In genomic region chr6:52160511-52161335, GRCm38 (mm10) we compare ENCODE assay signal across 9 mouse cellular contexts. TPM values are rescaled to one million over a fixed set of nuclear protein-coding genes. Genes with fewer than 3 reads are reported as not detected.
A peak's percentile ranks its signal among the peaks of the same experiment; 100 is the strongest.
DNase-seq lines count a peak whose midpoint lies in the region; ATAC-seq and TF ChIP-seq lines count a peak whose summit lies in the region.
"Had no signal": no experiment of that assay in that cellular context is flagged by ENCODE, and none has a peak within 500 bp of the region (broad histone marks: within the 10 kb centered on the region; RNA-seq: fewer than 3 reads in every experiment).

No protein-coding gene starts in this region.

- no peak for TF ChIP-seq EP300 in heart, postnatal 0 days (IDR thresholded peaks at IDR 0.05; ENCODE audit: low read depth)

- no peak for ATAC-seq in heart, postnatal 0 days (ENCODE audit: insufficient read depth, low read depth)
- ATAC-seq in neural tube, embryonic 14.5 days (ENCODE audit: low read depth): no peak

- peaks cover 5% of the 10 kb centered on the region for H3K4me1 ChIP-seq in spleen, adult 2 months (ENCODE audit: control insufficient read depth, insufficient read depth, insufficient read length)
- no peaks in the 10 kb centered on the region; the same call in 1 of the 2 replicates for H3K4me1 ChIP-seq in heart, postnatal 0 days (ENCODE audit: control insufficient read depth, insufficient read depth)
- H3K4me1 ChIP-seq in limb, embryonic 10.5 days: peaks cover 91% of the 10 kb centered on the region
- peaks cover 58% of the 10 kb centered on the region for H3K4me1 ChIP-seq in neural tube, embryonic 14.5 days (ENCODE audit: control insufficient read depth, insufficient read depth, low read length)

- H3K9ac ChIP-seq in heart, postnatal 0 days (replicated peaks; ENCODE audit: low read depth, low read length): no peak overlapping the region
- H3K9ac ChIP-seq in neural tube, embryonic 14.5 days (replicated peaks; ENCODE audit: low read depth, low read length): peak overlapping the region; percentile 88

- peaks cover 26% of the 10 kb centered on the region for H3K27me3 ChIP-seq in spleen, adult 2 months (ENCODE audit: control insufficient read depth, insufficient read depth, low read length)
- H3K27me3 ChIP-seq in heart, postnatal 0 days (ENCODE audit: control insufficient read depth, insufficient read depth, low read length): peaks cover 99% of the 10 kb centered on the region
- H3K27me3 ChIP-seq in limb, embryonic 10.5 days (ENCODE audit: low read depth, poor library complexity, severe bottlenecking): peaks cover 45% of the 10 kb centered on the region
- no peaks in the 10 kb centered on the region for H3K27me3 ChIP-seq in neural tube, embryonic 14.5 days (ENCODE audit: control insufficient read depth, insufficient read depth, low read length)

- H3K4me3 ChIP-seq in spleen, adult 2 months (ENCODE audit: extremely low read depth, insufficient read depth, insufficient read length): no peak overlapping the region
- peak overlapping the region; percentile 14; the same call in 1 of the 2 replicates for H3K4me3 ChIP-seq in heart, postnatal 0 days (ENCODE audit: low read depth, low read length)
- peak overlapping the region; percentile 88 for H3K4me3 ChIP-seq in limb, embryonic 10.5 days
- peak overlapping the region; percentile 81 for H3K4me3 ChIP-seq in neural tube, embryonic 14.5 days (ENCODE audit: low read depth, low read length)

- no peak for TF ChIP-seq POLR2A in spleen, adult 2 months (IDR thresholded peaks at IDR 0.05; ENCODE audit: low read depth, low read length)

- no peaks in the 10 kb centered on the region for H3K36me3 ChIP-seq in spleen, adult 2 months (ENCODE audit: control insufficient read depth, insufficient read depth, low read length)
- no peaks in the 10 kb centered on the region for H3K36me3 ChIP-seq in heart, postnatal 0 days (replicated peaks; ENCODE audit: control insufficient read depth, insufficient read depth, low read length)
- no peaks in the 10 kb centered on the region for H3K36me3 ChIP-seq in limb, embryonic 10.5 days
- no peaks in the 10 kb centered on the region for H3K36me3 ChIP-seq in neural tube, embryonic 14.5 days (ENCODE audit: control insufficient read depth, insufficient read depth, low read length)

- peak overlapping the region; percentile 18; the same call in 1 of the 2 replicates for H3K27ac ChIP-seq in spleen, adult 2 months (ENCODE audit: insufficient read depth, low read length)
- H3K27ac ChIP-seq in heart, postnatal 0 days (ENCODE audit: low read depth): 0 out of 2 replicates have a peak overlapping the region, but pooled peaks have one; percentile 32
- peak overlapping the region; percentile 75 for H3K27ac ChIP-seq in limb, embryonic 10.5 days
- peak overlapping the region; percentile 89 for H3K27ac ChIP-seq in neural tube, embryonic 14.5 days (ENCODE audit: low read depth, low read length)

- 26% methylated on average over 30 of the region's 30 CpGs for WGBS in spleen, adult 2 months
- 12% methylated on average over 30 of the region's 30 CpGs for WGBS in heart, postnatal 0 days
- WGBS in limb, embryonic 10.5 days: under 1% methylated on average over 30 of the region's 30 CpGs
- WGBS in neural tube, embryonic 14.5 days: under 1% methylated on average over 30 of the region's 30 CpGs

- no peak for TF ChIP-seq CTCF in spleen, adult 2 months (IDR thresholded peaks at IDR 0.05; ENCODE audit: extremely low read depth, insufficient read depth, insufficient read length, insufficient replicate concordance)
- TF ChIP-seq CTCF in heart, postnatal 0 days (IDR thresholded peaks at IDR 0.05; ENCODE audit: low read depth): no peak

- H3K9me3 ChIP-seq in heart, postnatal 0 days (replicated peaks; ENCODE audit: control insufficient read depth, low read length): no peaks in the 10 kb centered on the region
- H3K9me3 ChIP-seq in limb, embryonic 10.5 days (replicated peaks): no peaks in the 10 kb centered on the region
- no peaks in the 10 kb centered on the region for H3K9me3 ChIP-seq in neural tube, embryonic 14.5 days (ENCODE audit: control insufficient read depth, low read length)

- intact Hi-C loops in left cerebral cortex, postnatal 4 days (cut with DNase I): no loop called here

- no peak for DNase-seq in spleen, adult 2 months (ENCODE audit: low read depth in 1 of 2, low spot score in 2 of 2)
- DNase-seq in spleen, postnatal 36 days (ENCODE audit: low spot score in 2 of 2): no peak
- no peak for DNase-seq in heart, postnatal 0 days (ENCODE audit: low spot score)
- DNase-seq in limb, embryonic 10.5 days (ENCODE audit: low spot score): peak; percentile 72
- no peak for DNase-seq in left cerebral cortex, postnatal 4 days
- no peak for DNase-seq in spleen, postnatal 10 days (ENCODE audit: low spot score in 2 of 2)
- DNase-seq in T-cell, adult 2 months (ENCODE audit: low spot score): no peak

- peak overlapping the region; percentile 91 for H3K4me2 ChIP-seq in heart, postnatal 0 days (ENCODE audit: low read depth, low read length)
- H3K4me2 ChIP-seq in neural tube, embryonic 14.5 days (ENCODE audit: low read depth, low read length): peak overlapping the region; percentile 60

RNA-seq across cellular contexts. Expression of gene Hoxa1, which starts 2.6 kb away (rescaled TPM):
- 0.12 and 0.21 TPM in 2 replicates for polyA plus RNA-seq in spleen, adult 2 months (2012; rRNA removed)
- total RNA-seq in heart, postnatal 0 days (2014; rRNA removed; ENCODE audit: low replicate concordance): 0.23 TPM in 1 of 2 replicates, not detected in the other
- 0.08 and 0.15 TPM in 2 replicates for polyA plus RNA-seq in heart, postnatal 0 days (2015; fragmentation: Nextera tagmentation; extraction: Ambion mirVana)
- 1.3 and 1.9 TPM in 2 replicates for polyA plus RNA-seq in limb, embryonic 10.5 days (2016; fragmentation: Nextera tagmentation; extraction: Ambion mirVana)
- 0.76 and 0.92 TPM in 2 replicates for polyA plus RNA-seq in neural tube, embryonic 14.5 days (2014; fragmentation: Nextera tagmentation; extraction: Ambion mirVana)
- not detected for total RNA-seq in left cerebral cortex, postnatal 4 days (2021)
- total RNA-seq: neutrophil, adult 5-6 weeks had no signal

RNA-seq across cellular contexts. Expression of gene Hoxa2, which starts 3.9 kb away (rescaled TPM):
- 0.27 and 0.65 TPM in 2 replicates for polyA plus RNA-seq in spleen, adult 2 months (2012; rRNA removed)
- not detected in 2 replicates for total RNA-seq in heart, postnatal 0 days (2014; rRNA removed; ENCODE audit: low replicate concordance)
- 0.42 and 0.69 TPM in 2 replicates for polyA plus RNA-seq in heart, postnatal 0 days (2015; fragmentation: Nextera tagmentation; extraction: Ambion mirVana)
- polyA plus RNA-seq in limb, embryonic 10.5 days (2016; fragmentation: Nextera tagmentation; extraction: Ambion mirVana): 4.5 and 5.3 TPM in 2 replicates
- polyA plus RNA-seq in neural tube, embryonic 14.5 days (2014; fragmentation: Nextera tagmentation; extraction: Ambion mirVana): 7.0 and 8.8 TPM in 2 replicates
- total RNA-seq in left cerebral cortex, postnatal 4 days (2021): not detected
- total RNA-seq: neutrophil, adult 5-6 weeks had no signal

RNA-seq across cellular contexts. Expression of gene 5730596B20Rik, which starts 16.6 kb away (rescaled TPM):
- not detected in 2 replicates for polyA plus RNA-seq in spleen, adult 2 months (2012; rRNA removed)
- 0.08 and 0.84 TPM in 2 replicates for total RNA-seq in heart, postnatal 0 days (2014; rRNA removed; ENCODE audit: low replicate concordance)
- polyA plus RNA-seq in heart, postnatal 0 days (2015; fragmentation: Nextera tagmentation; extraction: Ambion mirVana): 0.03 and 0.12 TPM in 2 replicates
- polyA plus RNA-seq in limb, embryonic 10.5 days (2016; fragmentation: Nextera tagmentation; extraction: Ambion mirVana): 1.1 and 1.3 TPM in 2 replicates
- 1.8 and 2.2 TPM in 2 replicates for polyA plus RNA-seq in neural tube, embryonic 14.5 days (2014; fragmentation: Nextera tagmentation; extraction: Ambion mirVana)
- total RNA-seq in left cerebral cortex, postnatal 4 days (2021): not detected
- total RNA-seq: neutrophil, adult 5-6 weeks had no signal

RNA-seq across cellular contexts. Expression of gene Hoxa4, which starts 30.8 kb away (rescaled TPM):
- polyA plus RNA-seq in spleen, adult 2 months (2012; rRNA removed): 0.68 and 0.79 TPM in 2 replicates
- total RNA-seq in heart, postnatal 0 days (2014; rRNA removed; ENCODE audit: low replicate concordance): 0.38 TPM in 1 of 2 replicates, not detected in the other
- 0.08 and 0.18 TPM in 2 replicates for polyA plus RNA-seq in heart, postnatal 0 days (2015; fragmentation: Nextera tagmentation; extraction: Ambion mirVana)
- polyA plus RNA-seq in limb, embryonic 10.5 days (2016; fragmentation: Nextera tagmentation; extraction: Ambion mirVana): 1.6 and 1.8 TPM in 2 replicates
- polyA plus RNA-seq in neural tube, embryonic 14.5 days (2014; fragmentation: Nextera tagmentation; extraction: Ambion mirVana): 1.6 and 2.7 TPM in 2 replicates
- not detected for total RNA-seq in left cerebral cortex, postnatal 4 days (2021)
- total RNA-seq: neutrophil, adult 5-6 weeks had no signal

RNA-seq across cellular contexts. Expression of gene Hoxa5, which starts 43.7 kb away (rescaled TPM):
- polyA plus RNA-seq in spleen, adult 2 months (2012; rRNA removed): 1.3 and 1.8 TPM in 2 replicates
- total RNA-seq in heart, postnatal 0 days (2014; rRNA removed; ENCODE audit: low replicate concordance): 3.5 TPM in 1 of 2 replicates, not detected in the other
- polyA plus RNA-seq in heart, postnatal 0 days (2015; fragmentation: Nextera tagmentation; extraction: Ambion mirVana): 0.36 and 0.65 TPM in 2 replicates
- polyA plus RNA-seq in limb, embryonic 10.5 days (2016; fragmentation: Nextera tagmentation; extraction: Ambion mirVana): 9.8 and 10.4 TPM in 2 replicates
- polyA plus RNA-seq in neural tube, embryonic 14.5 days (2014; fragmentation: Nextera tagmentation; extraction: Ambion mirVana): 20.9 and 30.6 TPM in 2 replicates
- not detected for total RNA-seq in left cerebral cortex, postnatal 4 days (2021)
- total RNA-seq: neutrophil, adult 5-6 weeks had no signal

Comparison
In these comparisons a context has a peak if more than half of its experiments do, and no peak if none do; other contexts are left out.
1. H3K27ac ChIP-seq: peak in every context shown above with its lines; median percentile 89 in neural tube, embryonic 14.5 days; 75 in limb, embryonic 10.5 days; 32 in heart, postnatal 0 days; 18 in spleen, adult 2 months.